In genomic region chr12:73591625-73592024, GRCm38 (mm10) we compare ENCODE assay signal across 12 mouse cellular contexts. TPM values are rescaled to one million over a fixed set of nuclear protein-coding genes. Genes with fewer than 3 reads are reported as not detected.
A peak's percentile ranks its signal among the peaks of the same experiment; 100 is the strongest.
DNase-seq lines count a peak whose midpoint lies in the region; ATAC-seq and TF ChIP-seq lines count a peak whose summit lies in the region.
"Had no signal": no experiment of that assay in that cellular context is flagged by ENCODE, and none has a peak within 500 bp of the region (broad histone marks: within the 10 kb centered on the region; RNA-seq: fewer than 3 reads in every experiment).

No protein-coding gene starts in this region.

- no peaks in the 10 kb centered on the region for H3K9me3 ChIP-seq in heart, embryonic 11.5 days (replicated peaks; ENCODE audit: control insufficient read depth, low read length)
- H3K9me3 ChIP-seq: midbrain, embryonic 13.5 days had no signal

- peak; percentile 99 for DNase-seq in heart, adult 11 months
- peak; percentile 77 to 86 for DNase-seq in heart, adult 2 months
- DNase-seq in kidney, adult 18-20 months = peak; percentile 71
- DNase-seq in lung, postnatal 14 days = peak; percentile 82
- DNase-seq in MN1 (ENCODE audit: low spot score) = no peak
- no peak for DNase-seq in natural killer cell, adult 2 months (ENCODE audit: low spot score in 2 of 2)
- DNase-seq in yolk sac, embryonic 10.5 days (ENCODE audit: low spot score) = no peak
- DNase-seq: cerebellum, postnatal 10 days had no signal

- TF ChIP-seq CTCF in heart, adult 2 months (IDR thresholded peaks at IDR 0.05) = no peak

- H3K9ac ChIP-seq in heart, embryonic 11.5 days (ENCODE audit: low read depth, low read length) = no peak overlapping the region
- no peak overlapping the region for H3K9ac ChIP-seq in heart, adult 2 months (ENCODE audit: low read depth, low read length)
- H3K9ac ChIP-seq: midbrain, embryonic 13.5 days had no signal

- no peaks in the 10 kb centered on the region for H3K36me3 ChIP-seq in heart, embryonic 11.5 days (ENCODE audit: control insufficient read depth, insufficient read depth, low read length)
- peaks cover 11% of the 10 kb centered on the region for H3K36me3 ChIP-seq in heart, adult 2 months (ENCODE audit: control insufficient read depth, insufficient read depth, low read length)
- H3K36me3 ChIP-seq: midbrain, embryonic 13.5 days had no signal

- no peak overlapping the region for H3K4me2 ChIP-seq in heart, embryonic 11.5 days
- H3K4me2 ChIP-seq: midbrain, embryonic 13.5 days had no signal

- no peaks in the 10 kb centered on the region for H3K4me1 ChIP-seq in heart, embryonic 11.5 days (ENCODE audit: control insufficient read depth, insufficient read depth, low read length)
- H3K4me1 ChIP-seq in heart, adult 2 months (ENCODE audit: control insufficient read depth, insufficient read depth, low read length) = peaks cover 19% of the 10 kb centered on the region
- H3K4me1 ChIP-seq: midbrain, embryonic 13.5 days had no signal

- H3K27ac ChIP-seq in heart, embryonic 11.5 days (ENCODE audit: low read depth, low read length) = no peak overlapping the region
- peak overlapping the region; percentile 78 for H3K27ac ChIP-seq in heart, adult 2 months
- H3K27ac ChIP-seq: midbrain, embryonic 13.5 days; stomach, postnatal 0 days had no signal

- intact Hi-C loops in heart, adult 2 months (cut with DNase I) = no loop called here

- peak; percentile 39; the same call in 1 of the 2 replicates for TF ChIP-seq POLR2A in heart, adult 2 months (IDR thresholded peaks at IDR 0.05; ENCODE audit: insufficient read depth, low read depth, low read length)

- peak; percentile 99 for TF ChIP-seq EP300 in heart, adult 2 months (IDR thresholded peaks at IDR 0.05; ENCODE audit: insufficient read depth, low read depth, low read length)

- H3K79me2 ChIP-seq in heart, adult 2 months (replicated peaks; ENCODE audit: control insufficient read depth, insufficient read depth, low read length) = no peaks in the 10 kb centered on the region

- ATAC-seq in heart, embryonic 11.5 days (replicated peaks; ENCODE audit: insufficient number of reproducible peaks, low FRiP score, low TSS enrichment) = no peak
- ATAC-seq: midbrain, embryonic 13.5 days had no signal

- H3K4me3 ChIP-seq in heart, embryonic 11.5 days (ENCODE audit: low read depth, low read length) = no peak overlapping the region
- H3K4me3 ChIP-seq in heart, adult 2 months = no peak overlapping the region
- H3K4me3 ChIP-seq: midbrain, embryonic 13.5 days had no signal

- WGBS in heart, embryonic 11.5 days (ENCODE audit: insufficient replicate concordance) = 57% methylated on average over 5 of the region's 11 CpGs
- WGBS in heart, adult 2 months = 26% methylated on average over 10 of the region's 11 CpGs

- no peaks in the 10 kb centered on the region for H3K27me3 ChIP-seq in heart, embryonic 11.5 days (ENCODE audit: control insufficient read depth, insufficient read depth, low read length)
- H3K27me3 ChIP-seq in heart, adult 2 months (ENCODE audit: control insufficient read depth, insufficient read depth, low read length) = no peaks in the 10 kb centered on the region

RNA-seq across cellular contexts. Expression of gene Prkch, which starts 7.0 kb away (rescaled TPM):
- 16.2 and 16.7 TPM in 2 replicates for polyA plus RNA-seq in heart, embryonic 11.5 days (2014; fragmentation: Nextera tagmentation; extraction: Ambion mirVana)
- 10 to 100 TPM; 16.6 to 17.5 TPM for total RNA-seq in heart, adult 2 months (2021)
- 9.7 and 13.3 TPM in 2 replicates for polyA plus RNA-seq in heart, adult 2 months (2012; rRNA removed)

RNA-seq across cellular contexts. Expression of gene Tmem30b, which starts 45.4 kb away (rescaled TPM):
- polyA plus RNA-seq in heart, embryonic 11.5 days (2014; fragmentation: Nextera tagmentation; extraction: Ambion mirVana) = 0.30 TPM in 2 replicates
- total RNA-seq in heart, adult 2 months (2021) = under 1 TPM; 0.18 TPM
- polyA plus RNA-seq in heart, adult 2 months (2012; rRNA removed) = 0.12 and 0.64 TPM in 2 replicates
- polyA plus RNA-seq: C2C12 had no signal

Comparison
In these comparisons a context has a peak if more than half of its experiments do, and no peak if none do; other contexts are left out.
1. DNase-seq: peak in heart, adult 11 months (single experiment), heart, adult 2 months (2 of 2), kidney, adult 18-20 months (single experiment) and lung, postnatal 14 days (single experiment); none in MN1 (single experiment), natural killer cell, adult 2 months (0 of 2) and yolk sac, embryonic 10.5 days (single experiment).